Mouse (Mus musculus) frontal cortex, postnatal 36 days (tissue): ENCODE measurements around the gene Tmem119.

Experiments used
- DNase-seq, 2 experiments: peaks; one replicate each; pipeline ENCODE4 v3.0.0; 2022; ENCODE audit warnings: low spot score in 2 of 2

Gene Tmem119

DNA sequence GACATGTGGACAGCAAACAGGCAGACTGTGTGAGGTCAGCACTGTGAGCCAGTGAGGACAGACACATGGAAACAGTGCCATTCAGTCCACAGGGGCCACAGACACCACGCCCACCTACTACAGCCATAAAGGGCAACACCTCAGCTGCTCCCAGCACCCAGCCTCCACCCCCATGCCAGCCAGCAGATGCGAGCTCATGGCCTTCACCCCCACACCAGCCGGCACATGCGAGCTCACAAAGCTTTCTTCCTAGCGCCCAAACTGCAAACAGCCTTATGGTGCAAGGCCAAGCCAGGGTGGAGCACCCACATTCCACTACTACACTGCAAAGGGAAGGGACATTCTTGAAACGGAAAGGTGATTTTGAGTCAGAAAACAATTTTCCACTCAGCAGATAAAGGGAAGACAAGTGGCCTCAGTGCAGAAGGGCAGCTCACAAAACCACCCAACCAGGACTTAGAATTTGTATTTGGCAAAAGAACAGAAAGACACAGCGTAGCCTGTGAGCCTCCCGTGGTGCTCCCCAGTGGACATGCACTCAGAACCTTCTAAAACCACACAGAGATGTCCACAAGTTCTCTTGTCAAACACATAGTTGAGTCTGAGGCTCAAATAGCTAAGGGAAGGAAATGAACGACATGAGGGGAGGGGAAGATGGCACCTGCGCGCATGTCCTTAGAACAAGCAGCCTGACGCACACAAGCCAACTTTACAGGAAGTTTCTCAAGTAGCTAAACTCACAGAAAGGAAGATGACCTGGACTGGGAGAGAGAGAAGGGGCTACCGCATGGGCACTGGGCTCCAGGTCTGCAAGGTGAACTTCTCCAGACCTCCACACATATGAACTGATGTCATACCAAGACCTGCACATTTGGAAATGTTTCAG, 34.4 kb downstream of the Tmem119 start:
- no peak for DNase-seq

DNA sequence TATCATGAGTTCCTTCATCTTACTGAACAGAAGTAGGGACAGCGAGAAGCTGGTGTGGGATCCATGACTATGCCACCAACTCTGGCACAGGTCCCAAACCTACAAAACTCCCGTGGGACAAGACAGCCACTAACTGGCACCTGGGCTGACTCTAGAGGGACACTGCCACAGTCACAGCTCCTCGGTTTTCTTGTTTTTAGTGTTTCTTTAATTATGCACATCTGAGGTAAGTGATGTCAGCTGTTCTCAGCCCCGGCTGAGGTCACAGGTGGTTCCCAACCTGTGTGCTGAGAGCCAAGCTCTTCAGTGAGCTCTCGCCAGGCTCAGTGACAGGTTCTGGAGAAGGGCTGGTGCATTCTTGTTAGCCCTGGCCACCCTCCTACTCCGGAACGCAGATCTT, 35.9 kb downstream of the Tmem119 start:
- DNase-seq: no peak

DNA sequence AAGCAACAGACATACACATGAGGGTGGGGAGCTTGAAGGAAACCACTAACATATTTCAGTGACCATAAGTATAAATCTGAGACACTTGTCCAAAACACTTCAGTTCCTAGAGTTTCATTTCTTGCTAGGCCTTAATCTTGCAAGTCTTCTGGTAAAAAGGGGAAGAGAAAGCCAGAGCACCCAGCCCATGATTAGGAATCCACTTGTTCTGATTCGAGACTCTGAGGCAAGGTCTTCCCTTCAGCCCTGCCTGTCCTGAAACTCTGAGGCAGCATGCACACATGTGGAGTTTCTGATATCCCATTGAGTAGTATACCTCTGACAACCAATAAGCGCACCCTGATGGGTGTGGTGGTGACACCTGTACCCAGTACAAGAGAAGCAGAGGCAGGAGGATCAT, 38.7 kb downstream of the Tmem119 start:
- DNase-seq: no peak

DNA sequence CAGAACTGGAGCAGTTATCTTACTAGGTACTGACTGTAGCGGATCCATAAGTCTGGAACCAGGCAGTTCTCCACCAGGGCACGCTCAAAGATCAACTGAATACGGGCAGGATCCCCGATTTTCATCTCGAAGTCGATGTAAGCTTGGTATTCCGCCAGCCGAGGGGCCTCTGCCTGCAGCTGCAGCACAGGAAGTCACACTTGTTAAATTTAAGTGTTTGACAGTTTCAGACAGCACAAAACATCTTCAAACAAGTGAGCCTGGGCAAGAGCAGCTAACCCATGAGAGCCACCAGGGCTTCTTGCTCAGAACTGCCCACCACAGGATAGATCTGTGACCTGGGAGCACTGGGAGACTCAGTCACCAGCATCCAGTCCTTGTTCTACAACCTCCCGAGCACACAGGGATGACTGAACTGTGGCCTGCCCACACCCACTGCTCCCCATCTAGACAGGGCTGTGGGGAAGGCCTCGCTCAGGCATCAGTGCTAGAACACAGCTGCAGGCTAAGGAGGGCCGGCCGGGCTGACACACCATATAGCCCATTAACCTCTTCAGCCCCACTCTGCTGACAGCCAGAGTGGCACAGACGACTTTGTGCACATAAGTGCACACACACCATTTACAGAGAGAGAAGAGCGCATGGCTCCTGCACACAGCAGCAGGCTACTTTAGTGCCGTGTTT, 44.8 kb downstream of the Tmem119 start:
- no peak for DNase-seq

DNA sequence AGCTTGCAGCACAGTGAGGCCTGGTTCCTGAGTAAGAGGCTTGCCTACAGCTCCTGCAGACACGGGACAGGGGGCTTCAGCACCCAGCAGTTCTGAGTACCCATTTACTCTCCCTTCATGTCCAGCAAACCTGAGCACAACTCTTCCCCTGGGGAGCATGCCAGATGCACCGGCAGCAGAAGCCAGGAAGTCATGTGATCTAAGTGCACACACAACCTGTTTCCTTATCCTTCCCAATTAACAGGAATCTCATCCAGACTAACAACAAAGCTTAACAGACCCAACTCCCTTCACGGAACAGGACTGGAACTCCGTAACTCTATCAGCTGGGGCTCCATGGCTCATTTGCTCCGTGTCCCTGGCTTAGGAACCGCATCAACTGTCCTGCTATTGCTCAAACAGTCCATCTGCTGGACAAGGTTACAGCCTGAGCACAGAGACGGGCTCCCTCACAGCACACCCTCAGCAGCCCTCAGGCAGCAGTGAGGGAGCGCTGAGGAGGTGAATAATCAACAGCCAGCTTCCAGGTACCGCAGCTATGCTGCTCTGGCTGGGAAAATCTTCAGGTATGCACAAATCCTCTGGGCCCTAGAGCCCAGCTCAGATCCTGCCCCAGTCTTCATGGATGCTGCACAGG, 48.7 kb downstream of the Tmem119 start:
- DNase-seq: no peak

DNA sequence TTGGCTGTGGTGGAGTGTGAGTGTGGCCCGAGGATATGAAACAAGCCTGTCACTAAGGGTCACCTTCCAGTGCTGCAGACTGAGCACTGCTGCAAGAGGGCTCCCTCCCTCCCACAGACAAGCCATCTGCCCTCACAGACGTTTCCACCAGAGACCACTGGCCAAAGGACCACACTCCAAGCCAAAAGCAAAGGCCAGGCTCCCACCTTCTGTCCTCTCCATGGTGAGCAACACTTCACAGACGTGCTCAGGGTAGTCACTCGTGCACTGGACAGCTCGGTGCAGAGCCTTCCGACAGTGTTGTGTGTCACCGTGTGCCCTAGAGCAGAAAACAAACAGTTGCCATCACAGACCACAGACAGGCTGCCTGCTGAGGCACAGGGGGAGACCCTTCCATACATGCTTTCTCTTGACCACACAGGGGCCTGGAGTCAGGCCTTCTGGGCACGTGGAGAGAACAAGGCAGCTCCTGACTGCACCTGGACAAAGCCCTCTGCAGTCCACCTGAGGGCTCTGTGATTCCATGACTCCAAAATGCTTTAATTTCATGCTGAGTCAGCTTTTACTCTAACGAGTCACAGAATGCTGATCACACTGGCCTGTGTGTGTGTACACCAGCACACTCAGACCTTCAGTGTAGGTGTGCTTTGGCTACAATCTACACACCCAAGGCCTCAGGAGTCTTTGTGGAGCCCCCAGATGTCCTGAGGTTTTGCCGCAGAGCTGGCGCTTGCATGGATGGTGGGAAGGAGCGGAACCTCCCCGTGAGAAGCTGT, 51.6 kb downstream of the Tmem119 start:
- DNase-seq: no peak

DNA sequence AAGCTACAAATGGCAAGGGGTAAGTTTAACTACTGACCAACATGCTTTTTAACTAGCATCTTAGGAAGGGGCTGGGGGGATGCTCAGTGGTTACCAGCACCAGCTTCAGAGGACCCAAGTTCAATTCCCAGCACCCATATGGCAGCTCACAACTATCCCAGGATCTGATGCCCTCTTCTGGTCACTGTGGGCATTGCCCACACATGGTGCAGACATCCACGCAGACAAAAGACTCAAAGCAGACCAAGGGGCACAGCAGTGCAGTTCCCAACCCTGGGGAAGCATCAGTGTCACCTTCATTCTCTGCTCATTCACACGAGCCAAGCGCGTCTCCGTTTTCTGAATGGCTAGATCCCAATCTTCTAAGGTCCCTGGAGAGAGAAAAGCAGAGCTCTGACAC, 52.7 kb downstream of the Tmem119 start:
- no peak for DNase-seq
